Mouse (Mus musculus) adrenal gland, adult (tissue): ENCODE measurements around the gene Tsr2.

Source experiments
- DNase-seq, 2 experiments: peaks; one replicate each; pipeline ENCODE4 v3.0.0; 2022 to 2023; ENCODE audit warnings: low spot score in 1 of 2; ENCODE audit not compliant: inconsistent age in 2 of 2

Tsr2 gene

GRCm38 (mm10) chrX:151096171-151097058 lies at the start of gene Tsr2:
Gene Tsr2, minus strand, starts transcription at chrX:151096543.
- DNase-seq = peak; percentile 76 to 89

DNA sequence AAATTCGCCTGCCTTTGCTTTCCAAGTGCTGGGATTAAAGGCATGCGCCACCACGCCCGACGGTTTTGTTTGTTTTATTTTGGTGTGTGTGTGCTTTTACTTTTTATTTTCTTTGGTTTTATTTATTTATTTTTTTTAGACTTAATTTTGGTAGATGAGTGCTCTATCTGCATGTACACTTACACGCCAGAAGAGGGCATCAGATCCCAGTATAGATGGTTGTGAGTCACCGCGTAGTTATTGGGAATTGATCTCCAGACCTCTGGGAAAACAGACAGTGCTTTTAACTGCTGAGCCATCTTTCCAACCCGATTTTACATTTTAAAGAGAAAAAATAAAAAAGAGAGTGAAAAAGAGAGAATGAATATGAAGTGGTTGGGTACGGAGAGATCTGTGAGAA lies 36.4 kb upstream of the Tsr2 start:
- DNase-seq = peak in 1 of 2 experiments; percentile 50

DNA sequence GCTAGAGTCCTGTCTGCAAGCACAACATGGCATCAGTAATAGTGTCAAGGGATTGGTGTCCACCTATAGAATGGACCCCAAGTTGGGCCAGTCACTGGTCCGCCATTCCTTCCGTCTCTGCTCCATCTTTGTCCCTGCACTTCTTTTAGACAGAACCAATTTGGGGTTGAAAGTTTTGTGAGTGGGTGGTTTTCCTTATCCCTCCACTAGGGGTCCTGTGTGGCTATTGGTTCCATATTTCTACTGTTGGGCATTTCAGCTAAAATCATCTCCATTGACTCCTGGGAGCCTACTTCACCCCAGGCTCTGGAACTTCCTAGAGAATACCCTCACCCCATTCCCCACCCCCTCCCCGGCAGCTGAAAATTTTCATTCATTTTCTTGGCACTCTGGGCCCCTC lies 34.1 kb upstream of the Tsr2 start:
- DNase-seq = peak in 1 of 2 experiments; percentile 15

GRCm38 (mm10) chrX:151123933-151124332 lies 27.6 kb upstream of the Tsr2 start:
- no peak for DNase-seq

- DNase-seq = peak in 1 of 2 experiments; percentile 34
These were observed 21.1 kb upstream of the Tsr2 start for GRCm38 (mm10) chrX:151117432-151117831.

- DNase-seq = peak; percentile 29 to 62
These were observed 20.5 kb upstream of the Tsr2 start for GRCm38 (mm10) chrX:151116795-151117194.

GRCm38 (mm10) chrX:151107301-151108067 lies 11.1 kb upstream of the Tsr2 start:
- DNase-seq = no peak

- peak in 1 of 2 experiments; percentile 12 for DNase-seq
These were observed 8.9 kb downstream of the Tsr2 start for GRCm38 (mm10) chrX:151087418-151087817.

GRCm38 (mm10) chrX:151085599-151085998 lies 10.7 kb downstream of the Tsr2 start:
- DNase-seq = no peak

DNA sequence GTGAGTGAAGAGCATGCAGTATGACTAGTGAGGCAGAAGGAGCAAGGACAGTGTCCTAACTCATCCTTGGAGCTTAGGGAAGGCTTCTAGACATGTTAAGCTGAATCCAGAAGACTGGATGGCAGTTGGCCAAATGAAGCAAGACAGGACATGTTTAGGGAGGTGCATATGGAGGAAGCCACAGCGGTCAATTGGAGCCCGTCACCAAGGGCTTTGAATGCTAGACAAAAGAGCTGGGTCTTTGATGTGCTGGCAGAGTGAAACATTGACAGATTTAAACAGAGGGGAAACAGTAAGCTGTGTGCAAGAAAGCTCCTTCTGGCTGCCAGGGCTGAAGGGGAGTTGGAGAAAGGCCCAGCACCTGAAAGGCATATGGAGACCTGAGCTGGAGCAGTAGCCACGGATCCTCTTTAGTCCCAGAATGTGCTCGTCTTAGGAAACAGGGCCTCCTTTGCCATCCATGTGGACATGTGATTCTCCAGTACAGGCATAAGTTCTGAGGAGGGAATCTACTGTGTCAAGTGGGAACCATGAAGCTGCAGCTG lies 19.3 kb downstream of the Tsr2 start:
- DNase-seq = no peak

DNA sequence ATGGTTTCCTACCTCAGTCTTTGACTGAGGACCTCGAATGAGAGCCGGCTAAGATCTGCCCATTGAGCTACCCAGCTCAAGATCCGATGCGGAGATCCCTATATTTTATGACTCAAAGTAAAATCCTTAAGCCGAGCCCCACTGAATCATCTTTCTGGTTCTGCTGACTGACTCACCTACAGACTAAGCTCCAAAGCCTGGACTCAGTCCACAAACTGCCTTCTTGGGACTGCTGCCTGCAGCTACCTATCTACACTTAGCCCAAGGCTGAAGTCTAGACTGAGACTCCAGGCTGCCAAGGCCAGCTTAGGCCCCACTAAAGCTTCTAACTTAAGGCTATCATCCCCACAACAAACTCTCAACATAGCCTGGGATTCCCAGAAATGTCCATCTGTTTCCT lies 20.3 kb downstream of the Tsr2 start:
- peak; percentile 54 to 56 for DNase-seq

DNA sequence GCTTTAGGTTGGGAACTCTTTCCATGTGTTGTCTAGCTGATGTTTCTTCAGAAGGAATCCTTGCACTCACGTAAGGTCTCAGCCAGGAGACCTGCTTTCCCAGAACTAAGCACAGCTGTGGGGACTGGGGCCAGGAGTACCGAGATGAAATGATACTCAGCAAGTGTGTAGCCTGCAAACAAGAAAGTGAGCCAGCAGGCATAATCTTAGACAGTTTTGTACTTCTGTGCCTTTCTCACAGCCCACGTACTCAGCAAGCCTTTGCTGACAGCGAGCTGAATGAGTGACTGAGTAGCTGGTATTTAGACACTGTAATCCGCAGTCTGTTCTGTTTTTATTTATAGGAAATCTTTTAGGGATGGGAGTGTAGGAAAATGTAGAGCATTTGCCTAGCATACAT lies 28.5 kb downstream of the Tsr2 start:
- DNase-seq = no peak

DNA sequence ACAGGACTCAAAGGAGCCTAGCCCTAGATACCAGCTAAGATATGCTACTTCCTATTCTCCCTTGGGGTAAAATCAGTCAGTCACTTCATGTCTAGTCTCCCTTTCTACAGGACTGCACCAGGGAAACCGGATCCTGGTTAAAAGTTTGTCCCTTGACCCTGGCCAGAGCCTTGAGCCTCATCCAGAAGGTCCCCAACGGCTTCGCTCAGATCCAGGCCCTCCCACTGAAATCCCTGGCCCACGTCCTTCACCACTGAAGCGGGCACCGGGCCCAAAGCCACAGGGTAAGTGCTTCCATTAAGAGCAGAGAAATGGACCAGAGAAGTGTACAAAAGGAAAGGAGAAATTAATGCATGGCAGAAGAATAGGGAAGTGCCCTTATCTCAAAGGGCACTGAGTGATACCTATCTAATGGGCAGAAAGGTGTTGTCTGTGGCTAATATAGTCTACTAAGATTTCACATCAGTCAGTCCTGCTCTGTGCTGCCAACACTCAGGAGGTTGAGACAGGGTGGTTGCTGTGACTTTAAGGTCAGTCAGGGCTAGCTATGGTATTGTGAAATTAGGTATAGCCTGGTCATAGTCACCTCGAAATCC lies 30.2 kb downstream of the Tsr2 start:
- peak; percentile 70 to 83 for DNase-seq

DNA sequence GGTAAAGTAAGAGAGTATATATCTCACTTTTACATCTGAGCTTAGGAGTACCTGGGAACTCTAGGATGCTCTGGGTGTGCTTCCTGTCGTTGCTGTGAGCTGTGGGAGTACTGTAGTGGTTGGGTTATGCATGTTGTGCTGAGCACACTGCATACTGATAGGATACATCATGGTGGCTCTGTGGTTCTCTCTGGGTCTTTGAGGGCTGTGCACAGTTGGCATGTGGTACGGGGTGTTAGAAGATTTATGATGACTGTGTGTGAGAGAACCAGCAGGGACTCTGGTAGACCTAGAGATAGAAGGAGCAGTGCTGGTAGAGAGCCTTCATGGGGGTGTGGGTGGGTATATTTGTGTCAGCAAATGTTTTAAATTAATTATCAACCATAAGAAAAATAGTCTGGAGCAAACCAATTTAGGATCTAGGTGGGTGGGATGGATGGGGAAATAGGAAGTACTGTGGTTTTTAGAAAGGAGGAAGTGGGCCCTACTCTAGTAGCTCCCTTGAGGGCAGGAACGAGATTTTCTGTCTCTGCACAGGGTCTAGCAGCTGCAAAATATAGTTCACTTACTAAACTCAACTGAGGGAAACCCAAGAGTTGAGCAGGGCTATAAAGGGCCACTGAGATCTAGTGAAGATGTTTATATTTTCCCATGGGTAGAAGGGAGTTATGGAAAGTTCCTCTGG lies 34.6 kb downstream of the Tsr2 start:
- DNase-seq = no peak

DNA sequence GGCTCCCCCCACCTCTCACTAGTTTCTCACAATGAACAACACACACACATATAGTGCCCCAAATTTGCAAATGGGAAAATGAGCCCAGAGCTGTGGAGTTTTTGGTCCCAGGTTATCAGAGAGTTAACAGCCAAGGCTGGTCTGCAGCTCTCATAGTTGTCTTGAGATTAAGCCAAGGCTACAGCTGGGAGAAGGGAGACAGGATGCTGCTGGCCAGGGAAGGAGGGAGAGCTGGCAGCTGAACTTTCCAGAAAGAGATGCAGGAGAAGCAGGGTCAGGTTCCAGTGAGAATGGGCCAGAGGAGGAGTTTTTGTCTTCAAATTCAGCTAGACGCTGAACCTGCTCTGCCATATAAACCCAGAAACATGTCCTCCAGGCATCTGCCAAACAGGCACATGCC lies 37.0 kb downstream of the Tsr2 start:
- DNase-seq = no peak

GRCm38 (mm10) chrX:151055559-151055958 lies 40.8 kb downstream of the Tsr2 start:
- DNase-seq = peak in 1 of 2 experiments; percentile 45

DNA sequence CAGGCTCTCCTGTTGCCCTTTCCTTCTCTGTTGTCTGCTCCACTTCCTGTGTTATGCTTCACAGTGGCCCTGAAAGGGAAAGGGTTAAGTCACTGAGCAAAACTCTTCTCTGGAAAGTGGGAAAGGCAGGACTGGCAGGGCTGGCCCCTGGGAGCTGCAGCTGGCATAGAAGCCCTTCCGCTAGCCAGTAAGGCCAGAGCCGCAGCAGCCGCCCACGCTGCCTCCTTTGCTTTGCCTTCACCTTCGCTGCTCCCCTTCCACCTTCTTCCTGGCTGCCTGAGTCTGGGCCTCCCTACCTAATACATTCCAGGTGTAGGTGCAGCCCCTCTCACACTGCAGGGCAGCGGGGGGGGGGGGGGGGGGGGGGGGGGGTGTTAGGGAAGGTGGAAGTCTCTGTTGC lies 41.9 kb downstream of the Tsr2 start:
- peak in 1 of 2 experiments; percentile 51 for DNase-seq

DNA sequence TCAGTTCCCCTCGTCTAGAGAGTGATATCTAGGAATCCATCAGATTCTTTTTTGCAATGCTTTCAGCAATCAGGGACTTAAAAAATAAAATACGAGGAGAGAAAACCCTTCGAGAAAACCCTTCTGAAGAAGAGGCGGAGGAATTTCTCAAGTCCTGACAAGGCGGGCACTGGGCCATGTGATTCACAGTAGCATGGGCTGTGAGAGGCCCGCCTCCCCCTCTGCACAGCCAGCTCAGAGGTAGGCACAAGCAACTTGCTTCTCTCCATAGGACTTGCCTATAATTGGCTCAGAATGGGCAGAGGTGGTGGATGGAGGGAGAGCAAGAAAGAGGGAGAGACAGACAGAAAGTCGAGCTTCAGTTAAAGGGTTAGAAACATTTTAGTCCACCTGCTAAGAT lies 46.0 kb downstream of the Tsr2 start:
- DNase-seq = peak; percentile 51 to 74

GRCm38 (mm10) chrX:151049661-151050215 lies 46.6 kb downstream of the Tsr2 start:
- DNase-seq = no peak

DNA sequence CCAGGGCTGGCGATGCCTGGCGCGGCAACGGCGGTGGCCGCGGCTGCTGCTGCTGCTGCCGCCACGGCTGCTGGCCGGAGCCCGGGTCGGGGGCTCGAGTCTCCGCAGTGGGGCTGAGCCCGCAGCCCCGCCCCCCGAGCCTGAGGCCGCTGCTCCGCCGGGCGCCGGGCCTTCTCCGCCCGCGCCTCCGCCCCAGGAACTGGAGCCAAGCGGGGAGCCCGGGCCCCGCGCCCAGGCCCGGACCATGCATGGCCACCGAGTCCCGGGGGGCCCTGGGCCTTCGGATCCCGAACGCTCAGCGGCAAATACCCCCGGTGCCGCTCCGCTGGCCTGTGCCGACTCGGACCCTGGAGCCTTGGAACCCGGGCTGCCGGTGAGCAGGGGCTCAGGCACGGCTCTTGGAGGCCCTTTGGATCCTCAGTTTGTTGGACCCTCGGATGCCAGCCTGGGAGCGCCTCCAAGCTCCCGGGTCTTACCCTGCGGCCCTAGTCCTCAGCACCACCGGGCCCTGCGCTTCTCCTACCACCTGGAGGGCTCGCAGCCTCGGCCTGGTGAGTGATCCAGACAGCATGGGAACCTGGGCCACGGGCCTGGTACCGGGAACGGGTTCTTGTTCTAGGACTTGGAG lies 48.8 kb downstream of the Tsr2 start:
- DNase-seq = peak; percentile 40 to 74
